Mouse (Mus musculus) brain, embryonic 18.5 days (tissue): ENCODE data around the gene Lgals8.

Source experiments
- DNase-seq: peaks from one replicate; pipeline ENCODE4 v3.0.0-alpha.2; 2012; ENCODE audit warnings: low read depth, low spot score

The Lgals8 gene

GRCm38 (mm10) chr13:12460881-12461729 lies 3.6 kb downstream of the Lgals8 start:
- peak; percentile 54 for DNase-seq

- DNase-seq, result no peak
Observed at GRCm38 (mm10) chr13:12460443-12460842, 4.3 kb downstream of the Lgals8 start.

- DNase-seq, result no peak
Observed at GRCm38 (mm10) chr13:12456711-12457110, 8.0 kb downstream of the Lgals8 start.

GRCm38 (mm10) chr13:12454686-12455390 lies 9.9 kb downstream of the Lgals8 start:
- DNase-seq, result no peak

GRCm38 (mm10) chr13:12453150-12453549 lies 11.6 kb downstream of the Lgals8 start:
- no peak for DNase-seq

- no peak for DNase-seq
Observed at GRCm38 (mm10) chr13:12442008-12442587, 22.6 kb downstream of the Lgals8 start.

- no peak for DNase-seq
Observed at GRCm38 (mm10) chr13:12440813-12441212, 23.9 kb downstream of the Lgals8 start.

GRCm38 (mm10) chr13:12439586-12439985 lies 25.2 kb downstream of the Lgals8 start:
- no peak for DNase-seq

GRCm38 (mm10) chr13:12433843-12434242 lies 30.9 kb downstream of the Lgals8 start:
- DNase-seq, result no peak

GRCm38 (mm10) chr13:12428556-12428955 lies 36.2 kb downstream of the Lgals8 start:
- no peak for DNase-seq

- DNase-seq, result no peak
Observed at GRCm38 (mm10) chr13:12420596-12420995, 44.1 kb downstream of the Lgals8 start.

GRCm38 (mm10) chr13:12412016-12412415 lies 52.7 kb downstream of the Lgals8 start:
- no peak for DNase-seq

GRCm38 (mm10) chr13:12408343-12409066 lies 56.2 kb downstream of the Lgals8 start:
- no peak for DNase-seq

- no peak for DNase-seq
Observed at GRCm38 (mm10) chr13:12395571-12395970, 69.2 kb downstream of the Lgals8 start.

- DNase-seq, result peak; percentile 91
Observed at GRCm38 (mm10) chr13:12394609-12395505, 69.9 kb downstream of the Lgals8 start, which contains the start of gene Heatr1. Heatr1 (plus strand) TSS chr13:12395027.
